Mouse (Mus musculus) urinary bladder, postnatal 14 days (tissue): ENCODE measurements at regions not wholly inside any gene's neighbourhood (a gene's known extent, or its start where the extent isn't known, plus 50 kb on each side); places are given as distances from the start of the nearest gene placed in this dataset.
A peak's percentile ranks its signal among the peaks of the same experiment; 100 is the strongest.

Experiments used
- DNase-seq: peaks from one replicate; pipeline ENCODE4 v3.0.0; 2021; ENCODE audit warnings: low spot score

DNA sequence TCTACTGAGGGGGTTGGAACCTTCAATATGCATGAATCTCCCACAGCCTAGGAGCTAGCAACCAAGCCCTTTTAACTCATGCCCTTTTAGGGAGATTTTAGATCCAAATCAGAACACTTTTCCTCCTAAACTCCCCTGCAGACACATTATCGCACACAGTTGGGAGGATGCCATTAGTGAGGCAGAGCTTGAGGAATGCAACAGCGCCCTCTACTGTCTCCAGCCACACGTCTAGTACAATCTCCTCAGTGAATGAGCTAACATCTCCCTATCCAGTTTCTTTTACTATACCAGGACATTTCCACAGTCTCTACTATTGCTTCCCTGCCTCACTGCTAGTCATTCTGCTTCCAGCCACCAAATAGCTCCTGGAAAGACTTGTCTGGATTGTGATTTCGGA is 59.3 kb downstream of the 1700080O16Rik start:
- DNase-seq = peak; percentile 64

- DNase-seq = no peak
These were observed 61.0 kb downstream of the 1700080O16Rik start for GRCm38 (mm10) chrX:51911566-51911965.

DNA sequence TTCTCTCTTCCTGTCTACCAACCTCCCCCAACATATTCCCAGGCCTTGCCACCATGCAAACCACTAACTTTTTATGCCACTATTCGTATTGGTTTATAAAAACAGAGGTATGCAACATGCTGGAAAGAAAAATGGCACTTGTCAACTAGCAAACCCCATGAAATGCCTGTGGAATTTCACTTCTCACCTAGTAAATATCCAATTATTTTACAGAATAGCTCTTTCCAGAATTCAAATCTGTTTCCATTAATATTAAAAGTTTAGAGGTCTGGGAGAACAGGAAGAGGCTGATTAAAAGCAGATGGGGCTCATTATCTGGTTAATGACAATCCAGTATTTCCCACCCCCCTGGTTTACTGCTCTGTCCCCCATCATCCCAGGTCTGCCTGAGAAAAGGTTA is 62.0 kb downstream of the 1700080O16Rik start:
- DNase-seq = no peak

DNA sequence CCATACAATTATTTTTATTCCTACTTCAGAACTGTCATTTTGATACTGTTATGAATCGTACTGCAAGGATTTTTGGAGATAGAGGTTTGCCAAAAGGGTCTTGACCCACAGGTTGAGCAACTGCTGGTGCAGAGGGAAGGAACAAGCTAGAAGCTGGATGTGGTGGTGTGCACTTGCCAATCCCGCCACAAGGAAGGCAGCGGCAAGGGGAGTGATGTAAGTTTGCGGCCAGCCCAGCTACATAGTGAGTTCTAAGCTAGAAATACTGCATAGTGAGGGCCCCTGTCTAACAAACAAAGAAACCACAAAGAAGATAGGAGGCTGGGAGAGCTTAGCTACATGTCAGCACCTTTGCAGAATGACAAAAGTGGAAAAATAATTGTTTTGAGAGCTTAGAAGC is 74.1 kb downstream of the 1700080O16Rik start:
- DNase-seq = no peak

GRCm38 (mm10) chrX:51897059-51897458 is 75.5 kb downstream of the 1700080O16Rik start:
- no peak for DNase-seq

DNA sequence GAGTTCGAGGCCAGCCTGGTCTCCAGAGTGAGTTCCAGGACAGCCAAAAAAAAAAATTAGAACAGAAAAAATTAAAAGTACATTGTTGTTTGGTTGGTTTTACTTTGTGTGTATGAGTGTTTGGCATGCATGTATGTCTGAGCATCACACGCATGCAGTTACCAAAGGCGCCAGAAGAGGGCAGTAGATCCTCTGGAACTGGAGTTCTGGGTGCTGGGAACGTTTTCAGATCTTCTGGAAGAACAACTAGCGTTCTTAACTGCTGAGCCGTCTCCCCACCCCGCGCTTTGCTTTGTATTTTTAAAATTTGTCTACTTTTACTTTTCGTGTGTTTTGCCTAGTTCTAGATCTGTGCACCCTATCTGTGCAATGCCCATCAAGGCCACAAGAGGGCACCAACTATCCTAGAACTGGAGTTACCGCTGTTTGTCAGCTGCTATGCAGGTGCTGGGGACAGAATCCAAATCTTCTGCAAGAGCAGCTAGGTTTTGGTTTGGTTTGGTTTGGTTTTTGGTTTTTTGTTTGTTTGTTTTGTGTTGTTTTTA is 76.9 kb downstream of the 1700080O16Rik start:
- no peak for DNase-seq

GRCm38 (mm10) chrX:51892716-51893115 is 79.9 kb downstream of the 1700080O16Rik start:
- DNase-seq = no peak

DNA sequence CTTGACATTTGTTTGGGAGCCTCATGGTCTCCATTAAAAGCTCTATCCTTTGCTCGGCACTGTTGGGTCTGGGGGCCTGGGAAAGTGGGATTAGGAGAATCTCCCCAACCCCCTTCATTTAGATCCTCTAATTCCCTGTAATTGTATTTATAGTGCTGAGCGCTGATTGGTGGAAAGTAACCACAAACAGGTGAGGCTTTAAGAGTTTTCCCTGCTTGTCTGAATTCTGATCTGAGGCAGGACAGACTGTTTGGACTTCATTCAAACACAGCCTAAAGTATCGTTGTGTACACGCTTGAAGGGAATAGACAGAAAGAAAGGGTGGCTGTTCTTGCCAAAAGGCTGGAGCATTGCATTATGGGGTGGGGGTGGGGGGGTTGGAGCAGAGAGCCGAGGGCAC is 85.1 kb upstream of the Usp26 start:
- no peak for DNase-seq
